Comparison of ENCODE assay signal across 22 mouse cellular contexts in genomic region chr8:85487906-85488620, GRCm38 (mm10). TPM values are rescaled to one million over a fixed set of nuclear protein-coding genes. Genes with fewer than 3 reads are reported as not detected.
DNase-seq lines count a peak whose midpoint lies in the region; ATAC-seq and TF ChIP-seq lines count a peak whose summit lies in the region.
"Had no signal": no experiment of that assay in that cellular context is flagged by ENCODE, and none has a peak within 500 bp of the region (broad histone marks: within the 10 kb centered on the region; RNA-seq: fewer than 3 reads in every experiment).

No protein-coding gene starts in this region.

- H3K4me3 ChIP-seq in forebrain, postnatal 0 days (ENCODE audit: low read depth, low read length), result no peak overlapping the region
- no peak overlapping the region for H3K4me3 ChIP-seq in midbrain, embryonic 16.5 days (ENCODE audit: low read depth, low read length)
- H3K4me3 ChIP-seq: embryonic facial prominence, embryonic 10.5 days; forebrain, embryonic 10.5 days; heart, adult 2 months; heart, embryonic 15.5 days; hindbrain, embryonic 13.5 days had no signal

- H3K27ac ChIP-seq in forebrain, postnatal 0 days (ENCODE audit: low read depth, low read length), result no peak overlapping the region
- no peak overlapping the region for H3K27ac ChIP-seq in midbrain, embryonic 16.5 days (ENCODE audit: low read length)
- H3K27ac ChIP-seq: embryonic facial prominence, embryonic 10.5 days; forebrain, embryonic 10.5 days; heart, adult 2 months; heart, embryonic 15.5 days; hindbrain, embryonic 13.5 days had no signal

- H3K9me3 ChIP-seq in forebrain, postnatal 0 days (ENCODE audit: low read length), result no peaks in the 10 kb centered on the region
- H3K9me3 ChIP-seq in midbrain, embryonic 16.5 days (replicated peaks; ENCODE audit: control insufficient read depth, low read length, poor library complexity, severe bottlenecking), result no peaks in the 10 kb centered on the region
- H3K9me3 ChIP-seq: embryonic facial prominence, embryonic 10.5 days; forebrain, embryonic 10.5 days; heart, embryonic 15.5 days; hindbrain, embryonic 13.5 days had no signal

- no peak overlapping the region for H3K9ac ChIP-seq in forebrain, postnatal 0 days
- no peak overlapping the region for H3K9ac ChIP-seq in midbrain, embryonic 16.5 days (ENCODE audit: low read depth, low read length)
- H3K9ac ChIP-seq: heart, embryonic 15.5 days; hindbrain, embryonic 13.5 days had no signal

- no peak for ATAC-seq in forebrain, postnatal 0 days
- no peak for ATAC-seq in midbrain, embryonic 16.5 days
- ATAC-seq: activated CD4-positive, CD25-positive, alpha-beta regulatory T cell, adult 4 months; forebrain, embryonic 14.5 days; Patski had no signal

- H3K4me1 ChIP-seq in forebrain, postnatal 0 days (ENCODE audit: insufficient read depth), result peaks cover under 1% of the 10 kb centered on the region; the same call in 1 of the 2 replicates
- H3K4me1 ChIP-seq in midbrain, embryonic 16.5 days (ENCODE audit: control insufficient read depth, insufficient read depth, low read length), result peaks cover 3% of the 10 kb centered on the region; the same call in 1 of the 2 replicates

- no peak overlapping the region for H3K4me2 ChIP-seq in forebrain, postnatal 0 days (ENCODE audit: low read depth)
- H3K4me2 ChIP-seq in midbrain, embryonic 16.5 days (ENCODE audit: low read length), result no peak overlapping the region
- H3K4me2 ChIP-seq: heart, embryonic 11.5 days; heart, embryonic 15.5 days; hindbrain, embryonic 13.5 days had no signal

- H3K27me3 ChIP-seq in forebrain, postnatal 0 days (ENCODE audit: insufficient read depth, low read length), result no peaks in the 10 kb centered on the region
- no peaks in the 10 kb centered on the region for H3K27me3 ChIP-seq in midbrain, embryonic 16.5 days (ENCODE audit: control insufficient read depth, insufficient read depth, low read depth, low read length)
- H3K27me3 ChIP-seq: CH12.LX; heart, embryonic 15.5 days; hindbrain, embryonic 13.5 days; Patski had no signal

- 66% methylated on average over 20 of the region's 20 CpGs for WGBS in forebrain, postnatal 0 days
- WGBS in midbrain, embryonic 16.5 days, result 73% methylated on average over 20 of the region's 20 CpGs

- TF ChIP-seq CTCF in forebrain, postnatal 0 days (IDR thresholded peaks at IDR 0.05; ENCODE audit: low read depth), result no peak

- DNase-seq in layer of hippocampus, adult 9-11 months, result peak; percentile 23
- no peak for DNase-seq in layer of hippocampus, adult 11-12 months (ENCODE audit: low spot score)
- DNase-seq in adipocyte (ENCODE audit: low spot score), result peak; percentile 41
- peak; percentile 37 for DNase-seq in brain, adult 2 months (ENCODE audit: low read depth, low spot score)
- peak; percentile 23 to 40 for DNase-seq in layer of hippocampus, postnatal 36 days
- DNase-seq in forebrain, postnatal 0 days, result no peak
- DNase-seq: adrenal gland, postnatal 25 days; cerebellum, adult 11 months; cerebellum, adult 9-11 months; gastrocnemius, postnatal 36 days; heart, adult 2 months; heart, postnatal 14 days had no signal

- H3K36me3 ChIP-seq in forebrain, postnatal 0 days (ENCODE audit: insufficient read depth), result no peaks in the 10 kb centered on the region
- H3K36me3 ChIP-seq in midbrain, embryonic 16.5 days (ENCODE audit: control insufficient read depth, insufficient read depth, low read length), result no peaks in the 10 kb centered on the region
- H3K36me3 ChIP-seq: embryonic facial prominence, embryonic 10.5 days; forebrain, embryonic 10.5 days; heart, embryonic 15.5 days; hindbrain, embryonic 13.5 days had no signal

RNA-seq across cellular contexts. Expression of gene Gpt2, which starts 4.3 kb away (rescaled TPM):
- total RNA-seq in layer of hippocampus, postnatal 36 days (2021), result 10 to 100 TPM; 75.5 to 86.1 TPM
- total RNA-seq in forebrain, postnatal 0 days (2014; rRNA removed), result 50.2 and 51.5 TPM in 2 replicates
- polyA plus RNA-seq in forebrain, postnatal 0 days (2015; fragmentation: Nextera tagmentation; extraction: Ambion mirVana), result 18.8 and 24.5 TPM in 2 replicates
- polyA plus RNA-seq in midbrain, embryonic 16.5 days (2015; fragmentation: Nextera tagmentation; extraction: Ambion mirVana), result 37.7 and 42.2 TPM in 2 replicates

RNA-seq across cellular contexts. Expression of gene 4921524J17Rik, which starts 55.4 kb away (rescaled TPM):
- total RNA-seq in layer of hippocampus, postnatal 36 days (2021), result 10 to 100 TPM; 16.8 to 17.1 TPM
- total RNA-seq in forebrain, postnatal 0 days (2014; rRNA removed), result 40.1 and 48.2 TPM in 2 replicates
- polyA plus RNA-seq in forebrain, postnatal 0 days (2015; fragmentation: Nextera tagmentation; extraction: Ambion mirVana), result 75.7 and 90.3 TPM in 2 replicates
- 46.5 and 48.6 TPM in 2 replicates for polyA plus RNA-seq in midbrain, embryonic 16.5 days (2015; fragmentation: Nextera tagmentation; extraction: Ambion mirVana)

Comparison
In these comparisons a context has a peak if more than half of its experiments do, and no peak if none do; other contexts are left out.
1. DNase-seq: peak in layer of hippocampus, adult 9-11 months (single experiment), adipocyte (single experiment), brain, adult 2 months (single experiment) and layer of hippocampus, postnatal 36 days (2 of 2); none in layer of hippocampus, adult 11-12 months (single experiment) and forebrain, postnatal 0 days (single experiment).